Mouse (Mus musculus) brain, embryonic 14.5 days (tissue): Measurements from ENCODE around the gene Pou4f2. TPM values are rescaled to one million over a fixed set of nuclear protein-coding genes. Genes with fewer than 3 reads are reported as not detected.

Experiments
- DNase-seq: peaks from one replicate; pipeline ENCODE4 v3.0.0-alpha.2; 2011; ENCODE audit warnings: low read depth
- CTCF ChIP-seq: fragments of 200-500 bp; IDR thresholded peaks from 2 replicates; pipeline ENCODE4 v1.5.1; 2012; ENCODE audit warnings: inconsistent platforms, mild to moderate bottlenecking, moderate library complexity, borderline replicate concordance; ENCODE audit not compliant: insufficient read depth, insufficient read length; ENCODE audit errors: extremely low read depth
- POLR2A ChIP-seq: fragments of 200-500 bp; IDR thresholded peaks from 2 replicates; pipeline ENCODE4 v1.6.1; 2012; ENCODE audit warnings: mild to moderate bottlenecking, inconsistent platforms, borderline replicate concordance; ENCODE audit not compliant: poor library complexity, insufficient read depth, insufficient read length, severe bottlenecking; ENCODE audit errors: extremely low read depth
- polyA plus RNA-seq: library from polyadenylated mRNA; depleted of rRNA; stranded (reverse); fragments of >200 nt; gene quantifications from 2 replicates; pipeline ENCODE4 v1.2.3, GENCODE M21; 2012; rRNA removed

Gene Pou4f2
- polyA plus RNA-seq, 1 experiment: 16.4 TPM

- peak; percentile 37 for DNase-seq
- no peak for TF ChIP-seq CTCF
- TF ChIP-seq POLR2A: no peak
Measured at GRCm38 (mm10) chr8:78433318-78433717, 3.1 kb downstream of the Pou4f2 start.

- no peak for DNase-seq
- no peak for TF ChIP-seq CTCF
- TF ChIP-seq POLR2A: no peak
Measured at GRCm38 (mm10) chr8:78432451-78432850, 4.0 kb downstream of the Pou4f2 start.

GRCm38 (mm10) chr8:78431356-78431755, 5.1 kb downstream of the Pou4f2 start:
- TF ChIP-seq CTCF (no peak), POLR2A (no peak)
- DNase-seq: peak; percentile 62

- DNase-seq: peak; percentile 54
- no peak for TF ChIP-seq CTCF
- no peak for TF ChIP-seq POLR2A
Measured at GRCm38 (mm10) chr8:78428148-78428547, 8.3 kb downstream of the Pou4f2 start.

- DNase-seq: peak; percentile 24
Measured at GRCm38 (mm10) chr8:78427769-78428130, 8.7 kb downstream of the Pou4f2 start.

GRCm38 (mm10) chr8:78426875-78427768, 9.3 kb downstream of the Pou4f2 start:
- TF ChIP-seq POLR2A (no peak), CTCF (no peak)
- peak; percentile 50 for DNase-seq

More at GRCm38 (mm10) chr8:78427769-78428130, 8.7 kb downstream of the Pou4f2 start:
- no peak for TF ChIP-seq CTCF
- no peak for TF ChIP-seq POLR2A

GRCm38 (mm10) chr8:78426455-78426854, 10.0 kb downstream of the Pou4f2 start:
- peak; percentile 45 for DNase-seq
- no peak for TF ChIP-seq CTCF
- no peak for TF ChIP-seq POLR2A

- TF ChIP-seq CTCF (no peak), POLR2A (no peak)
- DNase-seq: no peak
Measured at GRCm38 (mm10) chr8:78423937-78424336, 12.5 kb downstream of the Pou4f2 start.

GRCm38 (mm10) chr8:78420101-78420503, 16.3 kb downstream of the Pou4f2 start:
- DNase-seq: peak; percentile 37
- TF ChIP-seq POLR2A: no peak
- no peak for TF ChIP-seq CTCF

GRCm38 (mm10) chr8:78419272-78419671, 17.2 kb downstream of the Pou4f2 start:
- DNase-seq: peak; percentile 52

GRCm38 (mm10) chr8:78390756-78391155, 45.7 kb downstream of the Pou4f2 start:
- no peak for TF ChIP-seq CTCF
- TF ChIP-seq POLR2A: no peak
- no peak for DNase-seq

More at GRCm38 (mm10) chr8:78419272-78419671, 17.2 kb downstream of the Pou4f2 start:
- TF ChIP-seq POLR2A (no peak), CTCF (peak; percentile 17; the same call in 1 of the 2 replicates)

Other genes with a start within 250 kb of the Pou4f2 start
- gene Ttc29, start 223.3 kb downstream of the Pou4f2 start, polyA plus RNA-seq: 0.53 and 0.59 TPM in 2 replicates
- gene Rbmxl1, start 72.3 kb upstream of the Pou4f2 start, polyA plus RNA-seq: 144 and 150 TPM in 2 replicates
- 10.0 and 12.4 TPM in 2 replicates for gene Slc10a7, start 72.7 kb upstream of the Pou4f2 start, polyA plus RNA-seq